Mouse (Mus musculus) MEL (cell line): ENCODE measurements around the gene 4931409K22Rik.

Experiments
- ELF1 ChIP-seq: IDR thresholded peaks from 2 replicates; pipeline ENCODE4 v1.6.1; 2014; ENCODE audit warnings: low read depth, mild to moderate bottlenecking, inconsistent platforms, low read length, improper control_type of control experiment, moderate library complexity
- MAFK ChIP-seq: IDR thresholded peaks from 2 replicates; pipeline ENCODE4 v1.6.1; 2011; ENCODE audit warnings: low read depth, mild to moderate bottlenecking, low read length, improper control_type of control experiment, borderline replicate concordance
- POLR2A ChIP-seq, 2 experiments: IDR thresholded peaks; 2 replicates each; pipeline ENCODE4 v1.6.1; 2011 to 2012; ENCODE audit warnings: low read length in 2 of 2, mild to moderate bottlenecking in 2 of 2, control low read depth in 1 of 2, improper control_type of control experiment in 1 of 2, low read depth in 1 of 2, moderate library complexity in 1 of 2; ENCODE audit not compliant: control insufficient read depth in 1 of 2, insufficient read depth in 1 of 2, poor library complexity in 1 of 2

- TF ChIP-seq ELF1 (no peak), MAFK (no peak), POLR2A (IDR thresholded peaks at IDR 0.05; ENCODE audit: control insufficient read depth in 1 of 2, insufficient read depth in 1 of 2, low read depth in 1 of 2, low read length in 2 of 2, poor library complexity in 1 of 2) (no peak)
These were observed 15.5 kb downstream of the 4931409K22Rik start for GRCm38 (mm10) chr5:24541144-24541569.
